Mouse (Mus musculus) forebrain, embryonic 10.5 days (tissue): ENCODE data around the gene Olfr1037. TPM values are rescaled to one million over a fixed set of nuclear protein-coding genes. Genes with fewer than 3 reads are reported as not detected.
"Not testable (repeated sequence)": the region's sequence is repeated elsewhere in the genome, so short reads cannot be mapped to it uniquely, and the experiment has no call there.

ENCODE experiments used
- DNase-seq: peaks from one replicate; pipeline ENCODE4 v3.0.0-alpha.2; 2017; ENCODE audit warnings: low spot score; ENCODE audit errors: extremely low spot score
- H3K27ac ChIP-seq: fragments of 300-500 bp; sonication (generic); 2 replicates; pipeline ENCODE4 v1.5.1; 2016; ENCODE audit warnings: mild to moderate bottlenecking
- H3K27me3 ChIP-seq: fragments of 300-500 bp; sonication (generic); 2 replicates; pipeline ENCODE4 v1.6.1; 2016; ENCODE audit warnings: mild to moderate bottlenecking; ENCODE audit not compliant: poor library complexity, severe bottlenecking
- H3K36me3 ChIP-seq: fragments of 300-500 bp; sonication (generic); replicated peaks from 2 replicates; pipeline ENCODE4 v1.6.1; 2016; ENCODE audit warnings: mild to moderate bottlenecking, moderate library complexity
- H3K4me1 ChIP-seq: fragments of 300-500 bp; sonication (generic); 2 replicates; pipeline ENCODE4 v1.6.1; 2016
- H3K4me3 ChIP-seq: fragments of 300-500 bp; sonication (generic); 2 replicates; pipeline ENCODE4 v1.5.1; 2016; ENCODE audit warnings: mild to moderate bottlenecking, moderate library complexity
- H3K9me3 ChIP-seq: fragments of 300-500 bp; sonication (generic); 2 replicates; pipeline ENCODE4 v1.6.1; 2016; ENCODE audit warnings: mild to moderate bottlenecking, moderate library complexity
- WGBS: fragments of 180-500 bp; shearing (Covaris S2); methylation state at CpG from one replicate; pipeline ENCODE4 v1.1.7; 2016; 5-methylcytosine and 5-hydroxymethylcytosine counted together
- polyA plus RNA-seq: library from polyadenylated mRNA; unstranded; fragments of >200 nt; fragmentation: Nextera tagmentation; extraction: Ambion mirVana; gene quantifications from 2 replicates; pipeline ENCODE4 v1.2.1, GENCODE M21; 2016

Gene Olfr1037
- not detected in 2 replicates for polyA plus RNA-seq

DNA sequence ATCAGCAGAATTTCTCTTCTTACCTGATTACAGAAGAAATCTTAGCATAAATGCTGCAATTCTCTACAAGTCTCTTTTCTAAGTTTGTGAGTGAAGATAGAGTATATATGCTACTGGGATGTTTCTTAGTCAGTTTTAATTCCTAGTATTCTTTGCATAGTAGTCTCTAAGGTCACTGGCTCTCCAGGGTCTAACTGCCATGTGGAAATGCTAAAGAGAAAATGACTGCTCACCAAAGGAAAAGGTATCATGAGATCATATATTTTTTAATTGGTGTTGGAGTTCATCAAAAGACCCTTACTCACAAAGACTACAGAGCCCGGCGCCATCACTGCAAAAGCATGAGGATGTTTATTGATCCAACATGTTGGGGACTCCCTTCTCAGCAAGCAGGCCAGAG is at the start of gene Olfr1037:
TSS of gene Olfr1037 (minus strand) at position 101 of the 400 bp plus-strand sequence.
- no peaks in the 10 kb centered on the region for H3K27me3 ChIP-seq
- H3K36me3 ChIP-seq = no peaks in the 10 kb centered on the region
- H3K4me1 ChIP-seq = no peaks in the 10 kb centered on the region
- no peak within 1 kb of the TSS for H3K4me3 ChIP-seq
- DNase-seq = no peak
- H3K9me3 ChIP-seq = no peaks in the 10 kb centered on the region
- 93% methylated on average over 2 of the region's 2 CpGs for WGBS
- H3K27ac ChIP-seq = no peak within 1 kb of the TSS

DNA sequence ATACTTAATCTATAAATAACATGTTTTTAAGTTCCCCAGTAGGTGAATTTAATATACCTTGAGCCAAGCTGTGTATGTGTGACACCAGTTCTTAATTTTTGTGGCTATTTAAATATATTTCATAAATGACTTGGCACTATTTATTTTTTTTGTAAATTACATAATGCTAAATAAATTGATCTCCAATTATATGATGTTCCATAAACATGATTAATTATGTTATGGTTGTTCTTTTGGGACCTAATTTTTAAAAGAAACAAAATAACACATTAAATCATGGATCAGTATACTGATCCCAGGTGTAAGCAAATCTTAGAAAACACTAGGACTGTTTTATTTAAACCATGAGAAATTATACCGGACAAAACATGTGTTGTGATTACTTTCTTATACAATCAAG is 48.6 kb upstream of the Olfr1037 start, which contains the start of gene Olfr1039:
TSS of gene Olfr1039 (minus strand) at position 101 of the 400 bp plus-strand sequence.
- WGBS = 94% methylated on average over 1 of the region's 1 CpGs
- no peaks in the 10 kb centered on the region for H3K27me3 ChIP-seq
- H3K4me3 ChIP-seq = no peak within 1 kb of the TSS
- no peak within 1 kb of the TSS for H3K27ac ChIP-seq
- H3K4me1 ChIP-seq = no peaks in the 10 kb centered on the region
- no peaks in the 10 kb centered on the region for H3K36me3 ChIP-seq
- no peak for DNase-seq
- no peaks in the 10 kb centered on the region for H3K9me3 ChIP-seq

DNA sequence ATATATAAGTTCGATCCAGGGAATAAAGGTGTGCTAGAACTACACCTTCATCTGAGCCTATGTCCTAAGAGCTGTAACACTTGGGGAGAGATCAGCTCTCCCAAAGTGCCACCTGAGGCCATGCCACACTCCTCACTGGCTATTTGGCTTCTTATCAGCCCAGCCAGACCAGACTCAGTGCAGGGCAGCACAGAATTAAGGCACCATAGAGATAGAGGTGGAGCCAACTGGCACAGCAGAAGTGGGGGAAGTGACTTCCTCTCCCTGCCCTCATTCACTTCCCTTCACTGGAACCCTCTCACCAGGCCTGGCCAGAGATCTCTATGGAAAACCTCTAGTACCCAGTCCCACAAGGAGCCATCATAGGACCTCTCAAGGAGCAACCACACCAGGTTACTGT is 6.7 kb downstream of the Olfr1037 start:
- not testable (repeated sequence) for H3K9me3 ChIP-seq, H3K4me3 ChIP-seq, H3K4me1 ChIP-seq, DNase-seq, H3K27me3 ChIP-seq, H3K27ac ChIP-seq, H3K36me3 ChIP-seq
- WGBS = 88% methylated on average over 1 of the region's 1 CpGs

DNA sequence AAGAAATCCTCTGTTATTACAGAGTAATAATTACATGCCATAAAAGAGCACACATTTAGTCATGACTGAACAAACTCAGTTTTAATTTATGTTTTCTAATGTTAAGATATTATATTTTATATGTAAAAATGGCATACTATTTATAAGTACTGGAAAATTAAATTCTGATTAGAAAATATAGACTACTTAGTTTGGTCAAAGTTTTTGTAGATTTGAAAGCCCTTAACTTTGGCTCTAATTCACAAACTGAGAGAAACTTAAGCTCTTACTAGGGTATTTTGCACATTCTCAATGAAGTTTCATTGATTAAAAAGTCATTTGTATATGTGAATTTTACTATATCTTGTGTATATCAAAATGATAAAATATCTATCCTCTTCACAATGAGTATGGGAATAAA is 13.5 kb downstream of the Olfr1037 start, which contains the start of gene Olfr1036:
TSS of gene Olfr1036 (plus strand) at position 301 of the 400 bp plus-strand sequence.
- DNase-seq, H3K36me3 ChIP-seq: not testable (repeated sequence)

DNA sequence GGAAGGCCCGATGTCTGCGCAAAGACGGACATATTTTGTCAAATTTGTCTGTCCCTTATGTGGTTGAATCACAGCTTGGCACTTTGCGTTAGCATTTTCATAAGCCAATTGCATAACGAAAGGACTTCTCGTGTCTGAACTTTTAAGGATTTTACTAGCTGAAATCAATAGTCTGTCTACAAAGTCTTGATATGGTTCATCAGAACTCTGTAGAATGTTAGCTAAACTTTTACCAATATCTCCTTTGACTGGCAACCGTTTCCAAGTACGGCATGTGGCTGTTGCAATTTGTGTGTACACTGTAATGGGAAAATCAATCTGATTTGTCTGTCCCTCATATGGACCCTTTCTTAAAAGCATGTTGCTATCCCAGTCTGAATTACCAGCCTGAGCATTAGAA is 17.0 kb downstream of the Olfr1037 start:
- Histone ChIP-seq H3K4me1 (no peaks in the 10 kb centered on the region), H3K4me3 (no peak overlapping the region), H3K9me3 (no peaks in the 10 kb centered on the region; the same call in 1 of the 2 replicates), H3K27ac (no peak overlapping the region), H3K36me3 (no peaks in the 10 kb centered on the region), H3K27me3 (no peaks in the 10 kb centered on the region)
- WGBS = 95% methylated on average over 8 of the region's 8 CpGs
- no peak for DNase-seq

More for the DNA sequence above, 13.5 kb downstream of the Olfr1037 start, which contains the start of gene Olfr1036:
- not testable (repeated sequence) for H3K4me3 ChIP-seq, H3K9me3 ChIP-seq, H3K27ac ChIP-seq, H3K27me3 ChIP-seq, H3K4me1 ChIP-seq

DNA sequence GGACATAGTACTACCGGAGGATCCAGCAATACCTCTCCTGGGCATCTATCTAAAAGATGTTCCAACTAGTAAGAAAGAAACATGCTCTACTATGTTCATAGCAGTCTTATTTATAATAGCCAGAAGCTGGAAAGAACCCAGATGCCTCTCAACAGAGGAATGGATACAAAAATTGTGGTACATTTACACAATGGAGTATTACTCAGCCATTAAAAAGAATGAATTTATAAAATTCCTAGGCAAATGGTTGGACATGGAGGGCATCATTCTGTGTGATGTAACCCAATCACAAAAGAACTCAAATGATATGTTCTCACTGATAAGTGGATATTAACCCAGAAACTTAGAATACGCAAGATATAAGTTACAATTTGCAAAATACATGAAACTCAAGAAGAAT is 23.4 kb downstream of the Olfr1037 start:
- not testable (repeated sequence) for H3K4me3 ChIP-seq, H3K27ac ChIP-seq, H3K9me3 ChIP-seq, H3K27me3 ChIP-seq, DNase-seq, H3K4me1 ChIP-seq, H3K36me3 ChIP-seq
- WGBS = 98% methylated on average over 2 of the region's 2 CpGs

DNA sequence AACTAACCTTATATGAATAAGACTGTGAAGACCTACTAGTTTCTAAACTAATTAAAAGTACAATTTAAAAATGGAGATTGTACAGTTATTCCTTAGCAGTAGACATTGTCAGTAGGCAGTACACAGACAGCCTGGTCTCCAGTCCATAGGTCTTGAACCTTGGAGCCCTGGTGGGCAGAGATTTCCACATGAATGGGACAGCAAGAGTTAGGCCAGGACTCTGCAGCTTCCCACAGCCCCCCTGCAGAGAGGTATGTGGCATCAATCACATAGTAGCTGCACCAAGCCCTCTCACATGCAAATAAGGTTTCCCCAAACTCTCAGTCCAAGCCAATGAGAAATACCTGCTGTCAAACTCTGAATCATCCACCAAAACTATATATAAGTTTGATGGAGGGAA is 36.4 kb downstream of the Olfr1037 start:
- H3K27me3 ChIP-seq, H3K4me1 ChIP-seq, DNase-seq, H3K4me3 ChIP-seq, H3K27ac ChIP-seq, H3K36me3 ChIP-seq, H3K9me3 ChIP-seq: not testable (repeated sequence)

DNA sequence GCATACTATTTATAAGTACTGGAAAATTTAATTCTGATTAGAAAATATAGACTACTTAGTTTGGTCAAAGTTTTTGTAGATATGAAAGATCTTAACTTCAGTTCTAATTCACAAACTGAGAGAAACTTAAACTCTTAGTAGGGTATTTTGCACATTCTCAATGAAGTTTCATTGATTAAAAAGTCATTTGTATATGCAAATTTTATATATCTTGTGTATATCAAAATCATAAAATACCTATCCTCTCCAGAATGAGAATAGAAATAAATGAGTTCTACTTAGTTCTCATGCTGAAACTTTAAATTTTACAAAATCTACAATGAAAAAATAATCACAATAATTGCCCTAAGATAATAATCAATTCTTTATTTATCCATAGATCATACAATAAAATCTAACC is 41.6 kb downstream of the Olfr1037 start, which contains the start of gene Olfr1034:
TSS of gene Olfr1034 (plus strand) at position 301 of the 400 bp plus-strand sequence.
- Histone ChIP-seq H3K27ac (no peak within 1 kb of the TSS), H3K4me1 (no peaks in the 10 kb centered on the region), H3K27me3 (no peaks in the 10 kb centered on the region), H3K9me3 (no peaks in the 10 kb centered on the region), H3K4me3 (no peak within 1 kb of the TSS), H3K36me3 (no peaks in the 10 kb centered on the region)
- no peak for DNase-seq

Other genes with a start within 250 kb of the Olfr1037 start
- gene Olfr1019, start 241.9 kb downstream of the Olfr1037 start, polyA plus RNA-seq = not detected in 2 replicates
- gene Olfr1020, start 240.4 kb downstream of the Olfr1037 start, polyA plus RNA-seq = not detected in 2 replicates
- not detected in 2 replicates for gene Olfr1022, start 218.8 kb downstream of the Olfr1037 start, polyA plus RNA-seq
- gene Olfr1023, start 201.7 kb downstream of the Olfr1037 start, polyA plus RNA-seq = not detected in 2 replicates
- gene Olfr1024, start 182.3 kb downstream of the Olfr1037 start, polyA plus RNA-seq = not detected in 2 replicates
- not detected in 2 replicates for gene Olfr1025-ps1, start 172.2 kb downstream of the Olfr1037 start, polyA plus RNA-seq
- gene Olfr1026, start 165.8 kb downstream of the Olfr1037 start, polyA plus RNA-seq = not detected in 2 replicates
- not detected in 2 replicates for gene Olfr1028, start 136.9 kb downstream of the Olfr1037 start, polyA plus RNA-seq
- gene Olfr1029, start 113.5 kb downstream of the Olfr1037 start, polyA plus RNA-seq = not detected in 2 replicates
- gene Olfr1030, start 108.1 kb downstream of the Olfr1037 start, polyA plus RNA-seq = not detected in 2 replicates
- gene Olfr1031, start 97.1 kb downstream of the Olfr1037 start, polyA plus RNA-seq = not detected in 2 replicates
- gene Olfr1032, start 81.8 kb downstream of the Olfr1037 start, polyA plus RNA-seq = not detected in 2 replicates
- not detected in 2 replicates for gene Olfr1033, start 66.8 kb downstream of the Olfr1037 start, polyA plus RNA-seq
- gene Olfr1034, start 41.5 kb downstream of the Olfr1037 start, polyA plus RNA-seq = not detected in 2 replicates
- not detected in 2 replicates for gene Olfr1036, start 13.4 kb downstream of the Olfr1037 start, polyA plus RNA-seq
- gene Olfr1039, start 48.5 kb upstream of the Olfr1037 start, polyA plus RNA-seq = not detected in 2 replicates
- not detected in 2 replicates for gene Olfr1040, start 59.3 kb upstream of the Olfr1037 start, polyA plus RNA-seq
- gene Olfr1042, start 74.5 kb upstream of the Olfr1037 start, polyA plus RNA-seq = not detected in 2 replicates
- not detected in 2 replicates for gene Olfr1043, start 80.1 kb upstream of the Olfr1037 start, polyA plus RNA-seq
- not detected in 2 replicates for gene Olfr1044, start 90.4 kb upstream of the Olfr1037 start, polyA plus RNA-seq
- not detected in 2 replicates for gene Olfr52, start 98.3 kb upstream of the Olfr1037 start, polyA plus RNA-seq
- not detected in 2 replicates for gene Olfr1045, start 115.6 kb upstream of the Olfr1037 start, polyA plus RNA-seq
- gene Olfr1046, start 131.9 kb upstream of the Olfr1037 start, polyA plus RNA-seq = not detected in 2 replicates
- not detected in 2 replicates for gene Olfr1047, start 144.0 kb upstream of the Olfr1037 start, polyA plus RNA-seq
- not detected in 2 replicates for gene Olfr1048, start 152.9 kb upstream of the Olfr1037 start, polyA plus RNA-seq
- gene Olfr1049, start 170.9 kb upstream of the Olfr1037 start, polyA plus RNA-seq = not detected in 2 replicates
- not detected in 2 replicates for gene Olfr1051, start 191.7 kb upstream of the Olfr1037 start, polyA plus RNA-seq
- not detected in 2 replicates for gene Olfr1052, start 205.1 kb upstream of the Olfr1037 start, polyA plus RNA-seq
- gene Olfr1053, start 227.9 kb upstream of the Olfr1037 start, polyA plus RNA-seq = not detected in 2 replicates
- gene Olfr1054, start 248.0 kb upstream of the Olfr1037 start, polyA plus RNA-seq = not detected in 2 replicates